Mouse (Mus musculus): ENCODE measurements around the gene Serpina3g. TPM values are rescaled to one million over a fixed set of nuclear protein-coding genes. Genes with fewer than 3 reads are reported as not detected.

The Serpina3g gene
- polyA plus RNA-seq, 1 experiment from 2014 or later, result 3.2 TPM

DNA sequence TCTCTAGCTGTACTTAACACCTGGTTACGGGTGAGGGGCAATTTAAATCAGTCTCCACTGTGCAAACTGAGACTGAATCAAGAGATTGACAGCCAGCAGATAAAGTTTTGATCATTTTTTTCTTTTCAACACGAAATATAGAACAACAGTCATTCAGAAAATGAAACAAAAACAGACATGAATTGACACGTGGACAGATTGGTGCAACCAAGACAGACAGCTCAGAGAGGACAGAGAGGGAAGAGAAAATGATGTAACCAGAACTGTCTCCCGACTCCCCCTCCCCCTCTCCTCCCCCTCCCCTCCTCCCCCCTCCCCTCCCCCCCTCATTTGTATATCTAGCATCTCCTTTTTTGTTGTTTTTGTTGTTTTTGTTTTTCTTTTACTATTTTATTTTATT, 53.8 kb downstream of the Serpina3g start:
- H3K36me3 ChIP-seq, result no peaks in the 10 kb centered on the region
- 29% methylated on average over 4 of the region's 4 CpGs for WGBS

More for the DNA sequence above, 53.8 kb downstream of the Serpina3g start:
- Histone ChIP-seq H3K27me3 (replicated peaks) (no peaks in the 10 kb centered on the region), H3K27ac (no peak overlapping the region), H3K4me2 (no peak overlapping the region), H3K4me3 (replicated peaks) (no peak overlapping the region), H3K9me3 (no peaks in the 10 kb centered on the region), H3K9ac (no peak overlapping the region), H3K4me1 (no peaks in the 10 kb centered on the region)
- ATAC-seq (ENCODE audit: insufficient read depth, low FRiP score, low read depth), result no peak

Other genes starting within 250 kb of the Serpina3g start
- 0.21 and 0.87 TPM in 2 replicates for gene Serpina11, start 246.3 kb upstream of the Serpina3g start, polyA plus RNA-seq (2015; fragmentation: Nextera tagmentation; extraction: Ambion mirVana)
- not detected in 2 replicates for gene Serpina9, start 222.5 kb upstream of the Serpina3g start, polyA plus RNA-seq (2015; fragmentation: Nextera tagmentation; extraction: Ambion mirVana)
- gene Serpina12, start 191.8 kb upstream of the Serpina3g start, polyA plus RNA-seq (2015; fragmentation: Nextera tagmentation; extraction: Ambion mirVana), result not detected in 2 replicates
- gene Serpina5, start 135.1 kb upstream of the Serpina3g start, polyA plus RNA-seq (2015; fragmentation: Nextera tagmentation; extraction: Ambion mirVana), result 0.05 TPM in 1 of 2 replicates, not detected in the other
- not detected in 2 replicates for gene Serpina3a, start 123.5 kb upstream of the Serpina3g start, polyA plus RNA-seq (2015; fragmentation: Nextera tagmentation; extraction: Ambion mirVana)
- not detected in 2 replicates for gene Serpina3b, start 108.2 kb upstream of the Serpina3g start, polyA plus RNA-seq (2015; fragmentation: Nextera tagmentation; extraction: Ambion mirVana)
- gene Serpina3c, start 82.4 kb upstream of the Serpina3g start, polyA plus RNA-seq (2015; fragmentation: Nextera tagmentation; extraction: Ambion mirVana), result not detected in 2 replicates
- gene Serpina3f, start 21.7 kb upstream of the Serpina3g start, polyA plus RNA-seq (2015; fragmentation: Nextera tagmentation; extraction: Ambion mirVana), result 0.12 and 0.22 TPM in 2 replicates
- gene Serpina3i, start 26.9 kb downstream of the Serpina3g start, polyA plus RNA-seq (2015; fragmentation: Nextera tagmentation; extraction: Ambion mirVana), result 0.12 TPM in 1 of 2 replicates, not detected in the other
- not detected in 2 replicates for gene Serpina3j, start 78.3 kb downstream of the Serpina3g start, polyA plus RNA-seq (2015; fragmentation: Nextera tagmentation; extraction: Ambion mirVana)
- not detected in 2 replicates for gene Serpina3k, start 102.2 kb downstream of the Serpina3g start, polyA plus RNA-seq (2015; fragmentation: Nextera tagmentation; extraction: Ambion mirVana)
- not detected in 2 replicates for gene Serpina3m, start 102.2 kb downstream of the Serpina3g start, polyA plus RNA-seq (2015; fragmentation: Nextera tagmentation; extraction: Ambion mirVana)
- gene Serpina3n, start 170.5 kb downstream of the Serpina3g start, polyA plus RNA-seq (2015; fragmentation: Nextera tagmentation; extraction: Ambion mirVana), result not detected in 2 replicates
- 0.60 and 1.4 TPM in 2 replicates for gene Gsc, start 237.1 kb downstream of the Serpina3g start, polyA plus RNA-seq (2015; fragmentation: Nextera tagmentation; extraction: Ambion mirVana)